Mouse (Mus musculus) stomach, postnatal 0 days (tissue): ENCODE data around the gene Aspn. TPM values are rescaled to one million over a fixed set of nuclear protein-coding genes. Genes with fewer than 3 reads are reported as not detected.
A peak's percentile ranks its signal among the peaks of the same experiment; 100 is the strongest.

Source experiments
- ATAC-seq: fragments of 200-750 bp; cut with Nextera tagmentation; 2 replicates; pipeline ENCODE4 v1.8.0; 2017; ENCODE audit not compliant: low FRiP score, low TSS enrichment
- DNase-seq: peaks from one replicate; pipeline ENCODE4 v3.0.0-alpha.2; 2016; ENCODE audit warnings: low spot score
- H3K27ac ChIP-seq: fragments of 300-500 bp; sonication (generic); replicated peaks from 2 replicates; pipeline ENCODE4 v1.5.1; 2014; ENCODE audit warnings: mild to moderate bottlenecking, control low read depth
- H3K27me3 ChIP-seq: fragments of 300-500 bp; sonication (generic); 2 replicates; pipeline ENCODE4 v1.6.1; 2014; ENCODE audit warnings: low read length; ENCODE audit not compliant: control insufficient read depth, insufficient read depth
- H3K36me3 ChIP-seq: fragments of 300-500 bp; sonication (generic); 2 replicates; pipeline ENCODE4 v1.6.1; 2014; ENCODE audit warnings: low read length, mixed read lengths; ENCODE audit not compliant: control insufficient read depth, insufficient read depth
- H3K4me1 ChIP-seq: fragments of 300-500 bp; sonication (generic); replicated peaks from 2 replicates; pipeline ENCODE4 v1.6.1; 2014; ENCODE audit warnings: antibody characterized with exemption; ENCODE audit not compliant: control insufficient read depth, insufficient read depth
- H3K4me2 ChIP-seq: fragments of 300-500 bp; sonication (generic); replicated peaks from 2 replicates; pipeline ENCODE4 v1.6.1; 2014; ENCODE audit warnings: low read depth, mild to moderate bottlenecking, control low read depth, moderate library complexity
- H3K4me3 ChIP-seq: fragments of 300-500 bp; sonication (generic); 2 replicates; pipeline ENCODE4 v1.5.1; 2014; ENCODE audit warnings: low read depth, low read length, control low read depth
- H3K9ac ChIP-seq: fragments of 300-500 bp; sonication (generic); 2 replicates; pipeline ENCODE4 v1.6.1; 2014; ENCODE audit warnings: mild to moderate bottlenecking, low read length, control low read depth, mixed read lengths
- H3K9me3 ChIP-seq: fragments of 300-500 bp; sonication (generic); 2 replicates; pipeline ENCODE4 v1.6.1; 2016; ENCODE audit warnings: low read length; ENCODE audit not compliant: control insufficient read depth
- CTCF ChIP-seq: IDR thresholded peaks from 2 replicates; pipeline ENCODE4 v1.5.1; 2016; ENCODE audit warnings: antibody characterized with exemption, low read depth, mild to moderate bottlenecking, moderate library complexity
- EP300 ChIP-seq: optimal IDR thresholded peaks from 2 replicates; pipeline ENCODE3; 2016; ENCODE audit warnings: antibody characterized with exemption
- WGBS: fragments of 180-500 bp; shearing (Covaris S2); extraction: QIAGEN DNeasy Blood & Tissue Kit; methylation state at CpG from one replicate; pipeline ENCODE4 v1.1.7; 2014; 5-methylcytosine and 5-hydroxymethylcytosine counted together
- polyA plus RNA-seq: library from polyadenylated mRNA; unstranded; fragments of >200 nt; fragmentation: Nextera tagmentation; extraction: Ambion mirVana; gene quantifications from 2 replicates; pipeline ENCODE4 v1.2.1, GENCODE M21; 2015

The Aspn gene
- polyA plus RNA-seq, 1 experiment from 2014 or later, result 127 TPM

- H3K27ac ChIP-seq, result no peak overlapping the region
- no peaks in the 10 kb centered on the region for H3K4me1 ChIP-seq
- 69% methylated on average over 3 of the region's 3 CpGs for WGBS
- no peak overlapping the region for H3K4me3 ChIP-seq
- DNase-seq (no peak), ATAC-seq (no peak)
- no peaks in the 10 kb centered on the region for H3K27me3 ChIP-seq
- no peaks in the 10 kb centered on the region for H3K36me3 ChIP-seq
- no peak overlapping the region for H3K4me2 ChIP-seq
- TF ChIP-seq EP300 (no peak), CTCF (no peak)
- no peak overlapping the region for H3K9ac ChIP-seq
- H3K9me3 ChIP-seq, result no peaks in the 10 kb centered on the region
These were observed 5.4 kb downstream of the Aspn start for GRCm38 (mm10) chr13:49549616-49550015.

GRCm38 (mm10) chr13:49554519-49554918, 10.3 kb downstream of the Aspn start:
- H3K9me3 ChIP-seq, result no peaks in the 10 kb centered on the region
- H3K9ac ChIP-seq, result no peak overlapping the region
- H3K4me3 ChIP-seq, result no peak overlapping the region
- ATAC-seq (no peak), DNase-seq (no peak)
- H3K27ac ChIP-seq, result no peak overlapping the region
- no peaks in the 10 kb centered on the region for H3K27me3 ChIP-seq
- no peaks in the 10 kb centered on the region for H3K36me3 ChIP-seq
- WGBS, result 75% methylated on average over 5 of the region's 5 CpGs
- TF ChIP-seq EP300, result no peak
- TF ChIP-seq CTCF, result no peak
- no peaks in the 10 kb centered on the region for H3K4me1 ChIP-seq
- H3K4me2 ChIP-seq, result no peak overlapping the region

- H3K36me3 ChIP-seq, result no peaks in the 10 kb centered on the region
- no peak overlapping the region for H3K27ac ChIP-seq
- no peaks in the 10 kb centered on the region for H3K9me3 ChIP-seq
- no peak overlapping the region for H3K4me3 ChIP-seq
- H3K9ac ChIP-seq, result no peak overlapping the region
- H3K27me3 ChIP-seq, result no peaks in the 10 kb centered on the region
- H3K4me1 ChIP-seq, result no peaks in the 10 kb centered on the region
- DNase-seq (no peak), ATAC-seq (no peak)
- no peak overlapping the region for H3K4me2 ChIP-seq
- TF ChIP-seq CTCF (no peak), EP300 (no peak)
- WGBS, result 68% methylated on average over 1 of the region's 1 CpGs
These were observed 12.0 kb downstream of the Aspn start for GRCm38 (mm10) chr13:49556203-49556602.

- Histone ChIP-seq H3K36me3 (no peaks in the 10 kb centered on the region), H3K4me2 (no peak overlapping the region), H3K4me1 (no peaks in the 10 kb centered on the region), H3K27ac (no peak overlapping the region), H3K27me3 (no peaks in the 10 kb centered on the region), H3K4me3 (no peak overlapping the region), H3K9me3 (no peaks in the 10 kb centered on the region), H3K9ac (no peak overlapping the region)
- DNase-seq, result no peak
- WGBS, result 40% methylated on average over 1 of the region's 1 CpGs
- ATAC-seq, result no peak
- TF ChIP-seq CTCF (no peak), EP300 (no peak)
These were observed 12.7 kb downstream of the Aspn start for GRCm38 (mm10) chr13:49556924-49557323.

GRCm38 (mm10) chr13:49559185-49559584, 14.9 kb downstream of the Aspn start:
- Histone ChIP-seq H3K27ac (no peak overlapping the region), H3K4me1 (no peaks in the 10 kb centered on the region), H3K36me3 (no peaks in the 10 kb centered on the region), H3K9me3 (no peaks in the 10 kb centered on the region), H3K4me2 (no peak overlapping the region), H3K9ac (no peak overlapping the region), H3K27me3 (no peaks in the 10 kb centered on the region), H3K4me3 (no peak overlapping the region)
- TF ChIP-seq CTCF (peak; percentile 67), EP300 (no peak)
- 44% methylated on average over 2 of the region's 2 CpGs for WGBS
- DNase-seq (no peak), ATAC-seq (no peak)

- H3K4me3 ChIP-seq, result no peak overlapping the region
- DNase-seq, result no peak
- no peak overlapping the region for H3K27ac ChIP-seq
- no peak overlapping the region for H3K9ac ChIP-seq
- ATAC-seq, result no peak
- no peaks in the 10 kb centered on the region for H3K27me3 ChIP-seq
- H3K4me2 ChIP-seq, result no peak overlapping the region
- H3K9me3 ChIP-seq, result no peaks in the 10 kb centered on the region
- TF ChIP-seq CTCF, result no peak
- no peak for TF ChIP-seq EP300
- H3K36me3 ChIP-seq, result no peaks in the 10 kb centered on the region
- H3K4me1 ChIP-seq, result no peaks in the 10 kb centered on the region
- WGBS, result 67% methylated on average over 2 of the region's 2 CpGs
These were observed 16.6 kb downstream of the Aspn start for GRCm38 (mm10) chr13:49560886-49561285.
